Mouse (Mus musculus): ENCODE data around the gene Smug1.

Smug1 gene

DNA sequence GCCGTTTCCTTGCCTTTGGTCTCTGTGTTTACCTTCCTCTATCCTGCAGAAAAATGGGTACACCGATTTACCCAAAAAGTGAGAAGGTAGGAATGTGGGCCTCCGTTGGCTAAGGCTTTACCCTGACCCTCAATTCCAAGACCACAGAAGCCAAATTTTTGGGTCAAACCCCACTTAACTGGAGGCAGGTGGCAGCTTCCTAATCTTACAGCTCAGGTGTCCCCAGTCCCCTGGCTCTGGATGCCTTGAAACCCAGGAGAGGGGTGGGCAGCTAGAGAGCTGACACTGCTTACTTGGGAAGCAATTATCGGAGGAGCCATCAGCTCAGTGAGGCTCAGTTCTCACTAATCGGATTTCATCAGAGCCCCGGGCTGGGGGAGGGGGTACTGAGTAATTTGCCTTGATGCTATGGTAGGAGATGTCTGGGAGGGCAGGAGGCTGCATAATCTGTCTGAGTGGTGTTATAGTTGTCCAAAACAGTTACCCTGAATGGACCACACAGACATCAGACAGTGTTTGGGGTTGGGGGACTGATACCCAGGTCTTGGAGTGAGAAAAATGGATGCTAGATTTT lies at the start of gene Smug1:
Smug1 (minus strand) TSS at position 51 of the 574 bp plus-strand sequence.
- in situ Hi-C loops (cut with MboI, MseI), result no loop called here

DNA sequence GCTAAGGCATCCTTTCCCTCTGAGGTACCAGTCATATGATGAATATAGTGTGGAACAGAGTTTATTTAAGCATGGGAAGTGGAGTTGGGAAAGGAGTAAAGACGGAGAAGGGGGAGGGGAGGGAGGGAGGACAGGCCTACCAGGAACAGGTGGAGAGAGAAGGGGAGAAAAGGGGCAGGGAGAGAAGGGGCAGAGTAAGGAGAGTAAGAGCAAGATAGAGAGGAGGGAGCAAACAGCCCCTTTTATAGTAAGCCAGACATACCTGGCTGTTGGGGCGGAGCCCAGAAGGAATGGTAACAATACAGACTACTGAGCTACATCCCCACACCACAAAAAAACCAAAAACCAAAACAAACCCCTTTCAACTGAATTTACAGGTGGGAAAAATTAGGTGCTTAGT lies 49.2 kb upstream of the Smug1 start:
- in situ Hi-C loops (cut with MboI, MseI), result loop anchor here (25.0 kb wide), 1 partner anchor 1129 kb away; no protein-coding TSS in a partner anchor

DNA sequence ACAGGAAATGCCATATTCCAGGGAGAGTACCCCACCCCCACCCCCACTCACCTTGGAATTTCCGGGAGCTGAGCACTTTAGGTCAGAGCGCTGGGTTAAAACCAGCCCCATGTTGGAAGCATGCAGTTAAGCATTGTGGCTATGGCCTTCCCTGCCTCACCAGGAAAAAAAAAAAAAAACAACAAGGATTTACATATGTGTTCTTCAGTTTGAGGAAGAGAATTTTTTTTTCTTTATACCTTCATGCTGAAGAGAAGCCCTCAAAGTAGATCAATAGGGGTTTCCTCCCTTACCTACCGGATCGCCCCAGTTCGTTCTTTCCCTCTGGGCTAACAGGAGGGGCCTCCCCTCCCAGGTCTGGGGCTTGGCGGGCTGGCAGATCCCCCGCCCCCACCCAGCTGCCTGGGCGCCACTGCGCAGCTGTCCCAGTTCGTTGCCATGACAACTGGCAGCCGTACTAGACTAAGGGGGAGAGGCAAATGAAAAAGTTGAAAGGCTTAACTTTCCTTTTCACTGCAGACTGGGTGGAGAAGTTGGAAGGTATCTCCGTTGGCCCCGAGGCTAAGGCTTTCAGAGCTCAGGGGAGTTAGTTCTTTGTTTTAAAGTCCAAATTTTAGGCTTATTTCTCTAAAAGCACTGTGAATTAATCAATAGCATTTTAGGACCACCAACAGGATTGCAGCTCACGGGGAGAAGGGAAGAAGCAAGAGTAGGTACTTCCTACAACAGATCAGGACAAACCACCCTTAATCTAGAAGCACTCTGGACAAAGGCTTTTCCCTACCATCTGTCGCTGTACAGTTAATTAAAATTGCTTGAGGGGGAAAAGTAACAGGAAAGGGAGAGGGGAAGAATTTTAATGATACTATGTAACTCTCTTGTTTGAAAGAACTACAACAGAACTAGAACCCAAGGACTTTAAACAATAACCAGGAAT lies 48.3 kb upstream of the Smug1 start:
- in situ Hi-C loops (cut with MboI, MseI), result loop anchor here (25.0 kb wide), 1 partner anchor 1128 kb away; no protein-coding TSS in a partner anchor

DNA sequence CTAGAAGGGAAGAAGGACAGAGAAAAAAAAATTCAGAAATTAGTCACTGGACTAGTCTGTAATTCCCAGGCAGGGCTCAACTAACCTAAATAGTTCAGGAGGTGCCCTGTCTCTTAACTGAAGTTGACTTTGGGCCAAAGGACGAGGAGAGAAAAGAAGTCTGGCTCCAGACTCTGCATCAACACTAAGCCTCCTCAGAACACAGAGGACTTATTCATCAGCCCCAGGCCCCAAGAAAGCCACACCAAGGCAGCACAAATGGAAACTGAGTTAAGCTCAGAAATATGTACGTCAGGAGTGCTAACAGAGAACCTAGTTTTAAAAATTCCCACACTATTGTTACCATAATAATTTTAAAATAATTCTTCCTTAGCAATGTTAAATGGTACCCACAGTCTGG lies 47.3 kb upstream of the Smug1 start:
- in situ Hi-C loops (cut with MboI, MseI), result loop anchor here (25.0 kb wide), 1 partner anchor 1127 kb away; no protein-coding TSS in a partner anchor

DNA sequence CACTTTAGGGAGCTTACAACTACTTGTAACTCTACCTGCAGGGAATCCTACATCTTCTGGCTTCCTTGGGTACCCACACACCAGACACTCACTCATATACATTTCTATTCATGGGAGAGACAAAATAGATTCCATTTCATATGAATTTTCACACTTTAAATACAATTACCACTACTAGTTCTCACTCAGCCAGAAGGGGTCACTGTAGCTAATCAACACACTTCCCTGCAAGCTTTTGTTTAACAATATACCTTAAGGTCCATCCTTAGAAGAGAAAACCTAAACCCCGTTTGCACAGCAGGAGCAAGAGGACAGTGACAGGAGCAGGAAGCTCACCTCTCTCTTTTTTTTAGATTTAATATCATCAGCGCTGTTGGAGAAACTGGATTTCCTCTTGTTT lies 38.3 kb upstream of the Smug1 start:
- in situ Hi-C loops (cut with MboI, MseI), result loop anchor here (5.0 to 25.0 kb wide), 2 partner anchors 92 to 1118 kb away; no protein-coding TSS in a partner anchor

DNA sequence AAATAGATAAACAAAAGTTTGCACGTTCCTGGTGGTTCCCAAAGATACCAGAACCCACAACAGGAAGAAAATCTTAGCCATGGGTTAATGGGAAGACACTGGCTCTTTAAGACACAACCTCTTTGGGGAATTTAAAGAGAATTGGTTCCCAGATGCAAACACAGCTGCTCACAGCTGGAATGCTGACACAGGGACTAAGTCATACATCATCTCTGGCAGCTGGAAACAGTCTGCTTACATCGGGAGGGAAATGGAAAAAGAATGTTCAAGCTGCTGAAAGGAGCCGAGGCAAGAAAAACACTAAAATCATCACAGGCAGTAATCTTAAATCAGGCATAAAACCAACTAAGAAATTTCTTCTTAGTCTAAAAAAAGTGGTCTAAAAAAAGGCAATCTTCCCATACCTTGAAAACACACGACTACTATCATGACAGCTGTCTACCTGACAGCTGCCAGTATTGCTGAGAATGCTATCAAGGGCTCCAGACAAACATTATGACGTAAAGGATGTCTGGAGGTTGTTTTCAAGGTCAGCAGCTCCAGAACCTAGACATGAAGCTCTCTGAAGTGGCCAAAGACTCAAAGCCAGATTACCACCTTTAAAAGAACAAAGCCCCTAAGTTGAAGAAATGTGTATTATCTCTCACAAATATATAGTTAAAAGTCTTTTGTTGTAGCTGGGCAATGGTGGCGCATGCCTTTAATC lies 35.3 kb upstream of the Smug1 start:
- in situ Hi-C loops (cut with MboI, MseI), result loop anchor here (25.0 kb wide), 1 partner anchor 1115 kb away; no protein-coding TSS in a partner anchor

DNA sequence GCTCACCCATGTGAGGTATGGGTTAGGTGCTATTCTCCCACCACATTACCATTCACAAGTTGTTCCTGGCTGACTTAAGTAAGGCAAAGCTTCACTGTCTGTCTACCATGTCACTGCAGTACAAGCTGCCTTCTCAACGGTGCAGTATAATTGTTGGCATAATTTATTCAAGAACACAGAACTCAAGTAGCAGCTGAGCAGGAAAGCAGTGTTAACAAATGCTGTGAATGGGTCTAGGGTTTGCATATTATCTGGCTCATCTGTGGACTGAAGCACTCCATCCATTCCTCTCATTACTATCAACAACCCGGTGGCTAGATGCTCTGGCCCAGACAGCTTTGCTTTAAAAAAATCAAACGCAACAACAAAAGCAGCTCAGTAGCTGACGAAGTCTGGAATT lies 30.9 kb upstream of the Smug1 start:
- in situ Hi-C loops (cut with MboI, MseI), result no loop called here

DNA sequence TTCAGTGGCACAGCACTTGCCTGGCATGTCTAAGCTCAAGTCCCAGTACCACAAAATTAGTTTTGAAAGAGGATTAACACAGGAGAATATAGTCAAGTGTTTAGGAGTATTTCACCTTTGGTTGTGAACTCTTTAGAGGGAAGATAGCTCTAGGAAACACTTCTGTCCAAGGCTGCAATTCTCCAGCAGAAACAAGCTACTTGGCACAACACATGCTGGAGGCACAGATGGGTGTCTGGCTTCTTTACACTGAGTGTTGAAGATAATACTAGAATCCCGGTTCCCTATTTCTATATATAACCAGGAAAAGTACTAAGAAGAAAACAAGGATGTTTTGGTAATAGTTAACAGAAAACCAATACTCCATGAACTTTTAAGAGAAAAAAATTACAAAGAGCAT lies 29.9 kb upstream of the Smug1 start:
- in situ Hi-C loops (cut with MboI, MseI), result no loop called here

DNA sequence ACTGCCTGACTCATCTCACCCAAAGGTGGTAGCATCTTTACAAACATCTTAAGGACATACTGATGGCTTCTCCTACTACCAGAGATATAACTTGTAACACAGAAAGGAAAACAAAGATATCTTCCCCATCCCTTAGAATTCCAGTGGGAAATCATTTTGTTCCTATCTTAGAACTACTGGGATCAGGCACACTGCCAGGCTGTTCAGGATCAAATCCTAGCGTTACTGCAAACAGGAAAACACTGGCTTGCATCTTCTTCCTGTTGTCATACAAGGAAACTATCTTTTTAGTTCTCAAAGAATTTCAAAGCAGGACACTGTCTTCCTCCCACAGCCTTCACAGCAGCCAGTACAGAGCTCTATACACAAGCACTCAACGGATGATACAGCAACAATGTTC lies 26.7 kb upstream of the Smug1 start:
- in situ Hi-C loops (cut with MboI, MseI), result no loop called here

DNA sequence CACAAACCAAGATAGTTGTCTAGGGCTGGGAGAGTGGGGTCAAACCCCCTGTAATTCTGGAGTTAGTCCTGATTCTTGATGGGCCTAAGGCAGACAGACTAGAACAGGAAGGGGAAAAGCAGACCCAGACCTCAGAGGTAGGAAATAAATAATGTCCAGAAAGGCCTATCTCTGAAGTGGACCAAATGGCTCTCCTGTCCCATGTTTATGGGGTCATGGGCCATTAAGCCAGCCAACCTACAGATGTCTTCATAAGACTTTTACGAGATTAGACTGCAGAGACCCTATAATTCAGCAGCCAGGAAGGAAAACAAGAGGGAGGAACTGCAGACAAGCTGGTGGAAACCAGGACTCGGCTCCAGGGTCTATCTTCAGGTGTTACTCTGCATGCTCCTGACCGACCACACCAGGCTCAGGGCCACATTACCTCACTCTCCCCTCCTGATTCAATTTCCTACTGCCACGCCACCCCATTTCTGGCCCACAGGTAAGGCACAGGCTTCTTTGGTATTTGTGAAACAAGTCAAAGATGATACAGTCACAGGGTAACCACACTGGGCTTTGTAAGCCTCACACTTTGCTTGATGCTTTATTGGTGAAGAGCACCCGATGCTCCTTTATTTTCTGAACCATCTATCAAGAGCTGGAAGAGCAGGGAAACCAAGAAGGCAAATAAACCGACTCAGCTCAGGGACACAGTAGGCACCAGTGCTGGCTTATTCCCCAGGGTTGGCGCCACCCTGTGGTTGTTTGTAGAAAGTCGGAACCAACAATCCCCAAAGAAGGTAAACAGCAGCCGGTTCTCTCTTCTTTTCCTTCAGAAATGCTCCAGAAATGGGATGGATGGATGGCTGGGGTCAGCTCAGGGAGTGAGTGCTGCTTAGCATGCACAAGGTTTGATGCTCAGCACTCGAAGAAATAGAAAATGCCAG lies 23.9 kb upstream of the Smug1 start:
- in situ Hi-C loops (cut with MboI, MseI), result no loop called here

DNA sequence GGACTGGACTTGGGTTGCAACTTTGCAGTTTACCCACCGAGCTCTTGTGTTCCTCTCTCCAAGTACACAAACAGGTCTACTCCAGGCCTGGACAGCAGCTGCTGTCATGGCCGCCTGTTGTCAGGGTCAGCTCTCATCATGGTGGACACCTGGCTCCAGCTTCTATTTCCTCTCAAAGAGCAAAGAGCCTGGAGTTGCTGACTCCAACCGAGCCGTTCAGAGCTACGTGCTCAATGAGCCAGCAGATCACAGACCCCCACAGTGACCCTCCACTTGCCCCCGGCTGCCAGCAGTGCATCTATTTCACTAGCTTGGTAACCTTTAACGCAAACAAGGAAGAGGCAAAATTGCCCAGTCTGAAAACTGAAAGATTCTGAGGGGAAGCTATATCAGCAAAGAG lies 23.2 kb upstream of the Smug1 start:
- in situ Hi-C loops (cut with MboI, MseI), result no loop called here

DNA sequence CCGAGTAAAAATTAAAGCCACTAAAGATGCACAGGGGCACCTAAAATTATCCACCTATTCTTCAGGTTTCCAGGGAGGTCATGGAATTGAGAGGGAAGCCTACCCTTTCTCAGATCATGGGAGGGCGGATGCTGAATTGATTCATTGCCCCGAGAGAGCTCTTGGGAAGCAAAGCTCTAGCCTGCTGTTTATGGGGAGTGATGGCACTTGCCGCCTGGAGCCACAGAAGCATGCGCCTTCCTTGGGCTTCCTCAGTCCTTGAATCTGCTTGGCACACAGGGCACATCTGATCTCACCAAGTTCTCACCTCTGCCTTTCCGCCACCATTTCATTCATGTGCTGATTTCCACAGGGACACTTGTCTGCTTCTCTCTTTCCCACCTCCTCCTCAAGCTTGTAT lies 20.9 kb upstream of the Smug1 start:
- in situ Hi-C loops (cut with MboI, MseI), result loop anchor here (5.0 kb wide), 1 partner anchor 129 kb away; no protein-coding TSS in a partner anchor

DNA sequence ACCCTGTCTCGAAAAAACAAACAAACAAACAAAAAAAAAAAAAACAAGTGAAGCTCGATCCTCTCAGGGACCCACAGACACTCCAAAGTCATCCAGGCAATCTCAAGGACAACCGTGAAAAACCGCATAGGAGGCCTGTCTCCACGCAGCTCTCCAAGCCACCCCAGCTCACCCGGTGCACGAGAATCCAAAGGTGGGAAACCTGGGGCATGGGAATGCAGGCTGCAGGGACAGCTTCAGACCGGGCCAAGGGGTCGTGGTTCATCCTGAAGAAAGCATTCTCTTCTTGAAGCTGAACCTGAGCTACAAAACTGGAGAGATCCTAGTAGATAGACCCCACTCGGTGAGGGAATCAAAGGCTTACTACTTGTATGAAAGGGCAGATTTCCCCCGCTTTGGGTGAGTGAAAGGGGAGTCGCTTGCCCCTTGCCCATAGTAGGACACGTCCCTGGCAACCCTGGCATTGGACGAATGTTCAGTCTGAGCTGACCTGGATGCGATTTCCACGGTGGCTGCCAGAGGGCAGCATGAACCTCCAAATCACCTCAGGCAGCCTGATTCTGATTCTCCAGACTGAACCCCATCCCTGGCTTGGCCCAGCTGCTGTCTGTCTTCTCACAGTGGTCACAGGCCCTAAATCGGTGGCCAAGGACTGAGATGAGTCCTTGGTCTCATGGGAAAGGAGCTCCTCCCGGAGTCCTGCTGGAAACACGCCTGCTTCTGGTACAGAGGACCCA lies 18.7 kb upstream of the Smug1 start:
- in situ Hi-C loops (cut with MboI, MseI), result loop anchor here (5.0 kb wide), 1 partner anchor 132 kb away; no protein-coding TSS in a partner anchor

DNA sequence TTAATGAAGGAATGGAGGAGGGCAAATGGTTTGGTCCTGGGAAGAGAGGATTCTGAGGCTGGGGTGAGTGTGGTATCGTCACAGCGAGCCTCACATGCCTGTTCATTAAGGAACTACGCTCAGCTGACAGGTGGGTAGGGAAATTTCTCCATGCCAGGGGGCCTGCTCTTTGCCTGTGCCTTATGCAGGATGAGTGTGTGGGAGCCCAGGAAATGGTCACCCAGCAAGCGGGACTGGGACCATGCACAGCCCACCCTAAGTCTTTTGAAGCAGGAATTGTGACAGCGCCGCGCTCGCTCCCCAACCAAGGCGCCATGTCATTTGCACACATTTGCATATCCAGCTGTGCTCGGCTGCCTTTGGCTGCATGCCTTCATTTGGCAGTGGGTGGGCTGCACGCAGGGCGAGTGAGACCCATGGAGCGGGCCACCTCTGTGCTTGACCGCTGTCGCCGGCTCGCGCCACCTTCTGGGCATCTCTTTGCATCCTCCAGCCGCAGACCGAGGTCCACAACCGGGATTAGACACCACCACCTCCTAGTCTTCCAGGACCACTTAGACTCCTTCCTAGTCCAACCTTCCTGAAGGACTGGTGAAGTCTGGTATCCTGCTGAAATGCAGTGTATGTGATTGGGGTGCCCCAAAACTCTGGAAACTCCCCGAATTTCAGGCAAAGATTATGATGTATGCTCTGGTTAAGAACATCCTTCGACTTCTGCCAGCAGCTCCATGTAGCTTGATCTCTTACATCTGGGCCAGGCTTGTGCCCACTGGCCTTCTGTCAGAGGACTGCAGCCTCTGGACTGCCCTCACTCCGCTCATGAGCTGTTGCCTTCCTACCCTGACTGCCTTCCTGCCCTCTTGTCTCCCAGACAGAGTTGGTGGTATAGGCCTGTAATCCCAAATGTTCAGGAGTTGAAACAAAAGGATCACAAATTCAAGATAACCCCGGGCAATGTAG lies 17.0 kb upstream of the Smug1 start:
- in situ Hi-C loops (cut with MboI, MseI), result no loop called here

DNA sequence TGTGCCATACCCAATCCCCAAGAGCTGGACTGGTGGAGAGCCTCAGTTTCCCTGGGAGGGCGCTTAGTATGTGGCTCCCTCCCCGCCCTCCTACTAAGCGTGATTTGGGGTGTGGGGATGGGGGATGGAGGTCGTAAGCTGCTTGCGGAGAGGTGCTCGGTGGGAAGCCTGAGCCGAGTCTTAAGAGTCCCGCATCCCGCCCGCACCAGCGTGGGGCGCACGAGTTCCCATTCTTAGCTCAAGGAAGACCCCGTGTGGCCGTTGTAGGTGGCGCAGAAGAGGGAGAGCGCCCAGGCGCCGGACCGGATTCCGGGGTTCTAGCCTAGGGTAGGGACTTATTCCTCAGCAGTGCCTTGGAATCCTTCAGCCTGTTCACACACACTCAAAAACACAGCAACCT lies 16.2 kb upstream of the Smug1 start:
- in situ Hi-C loops (cut with MboI, MseI), result no loop called here

DNA sequence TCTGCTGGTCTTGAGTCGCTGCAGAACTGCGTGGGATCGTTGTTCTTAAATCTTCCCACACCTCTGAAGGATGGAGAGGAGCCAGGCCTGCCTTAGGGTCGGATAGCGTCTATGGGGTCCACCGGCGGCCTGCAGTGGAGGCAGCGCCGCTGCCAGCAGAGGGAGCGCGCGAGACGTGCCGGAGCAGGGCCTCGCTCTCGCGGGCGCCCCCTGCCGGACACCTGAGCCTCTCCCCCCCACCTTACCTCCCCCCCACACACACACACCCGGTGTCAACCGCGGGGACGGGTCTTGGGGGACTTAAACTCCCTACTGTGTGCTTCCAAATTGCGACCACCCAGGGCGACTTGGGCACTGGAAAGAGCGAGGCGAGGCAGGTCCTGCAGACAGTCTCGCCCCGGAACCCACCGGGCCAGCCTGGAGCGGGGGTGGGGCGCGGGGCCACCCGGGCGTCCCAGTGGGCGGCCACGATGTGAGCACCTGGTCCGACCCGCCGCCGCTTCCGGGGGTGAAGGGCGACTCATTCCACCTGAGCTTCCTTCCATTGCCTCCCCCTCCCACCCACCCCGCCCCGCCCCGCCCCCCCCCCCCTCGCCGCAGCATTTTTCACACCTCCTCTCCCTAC lies 15.4 kb upstream of the Smug1 start:
- in situ Hi-C loops (cut with MboI, MseI), result no loop called here

DNA sequence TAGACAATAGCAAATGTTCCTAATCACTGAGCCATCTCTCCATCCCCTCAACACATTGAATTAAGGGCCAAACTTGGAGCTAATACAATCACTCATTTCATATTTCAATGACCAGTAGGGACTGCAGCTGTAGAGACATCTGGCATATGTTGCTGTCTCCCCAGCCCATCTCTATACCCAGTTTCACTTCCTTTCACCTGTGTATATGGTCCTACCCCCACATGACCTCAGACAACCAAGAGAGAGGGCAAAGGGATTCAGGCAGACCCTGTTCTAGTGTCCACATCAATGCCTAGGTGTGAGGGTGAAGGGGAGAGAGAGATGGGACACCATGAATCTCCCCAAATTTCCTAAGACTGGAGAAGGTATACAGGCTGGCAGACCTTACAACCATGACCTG lies 13.5 kb upstream of the Smug1 start:
- in situ Hi-C loops (cut with MboI, MseI), result no loop called here

DNA sequence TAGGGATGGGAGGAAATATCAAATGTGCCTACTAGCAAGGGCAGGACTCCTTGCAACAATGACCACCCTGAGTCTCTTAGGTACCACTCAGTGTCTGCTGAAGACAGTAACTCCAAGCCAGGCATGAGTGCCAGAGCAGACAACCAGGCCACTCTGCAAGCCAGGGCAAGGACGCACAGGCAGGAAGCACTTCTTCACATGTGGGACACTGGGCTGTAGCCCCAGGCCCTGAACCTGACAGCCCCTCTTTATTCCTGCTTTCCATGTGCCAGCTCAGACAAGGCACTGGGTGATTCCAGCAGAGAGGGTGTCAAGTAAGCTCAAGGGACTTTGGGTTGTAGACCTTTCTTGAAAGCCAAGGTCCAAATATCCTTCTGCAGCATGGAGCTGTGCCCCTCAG lies 11.9 kb upstream of the Smug1 start:
- in situ Hi-C loops (cut with MboI, MseI), result no loop called here

DNA sequence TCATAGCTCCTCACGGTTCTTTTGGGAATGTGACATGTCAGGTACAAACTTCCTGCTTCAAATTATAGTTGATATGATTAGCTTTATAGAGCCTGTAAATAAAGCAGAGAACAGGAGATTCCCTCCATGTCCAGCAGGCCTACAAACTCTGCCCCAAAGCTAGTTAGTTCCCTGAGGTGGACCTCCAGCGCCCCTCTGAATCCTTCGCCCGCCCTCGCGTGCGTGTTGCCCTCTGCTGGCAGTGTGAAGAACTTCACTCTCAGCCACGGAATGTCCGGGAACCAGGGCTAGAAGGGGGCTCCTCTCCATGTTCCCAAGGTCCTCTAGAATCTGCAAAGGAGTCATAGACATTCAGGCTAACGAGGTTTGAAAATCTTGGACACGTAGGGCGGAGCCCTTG lies 11.2 kb upstream of the Smug1 start:
- in situ Hi-C loops (cut with MboI, MseI), result no loop called here

Data from T-helper 2 cell (primary cell).